In the genomic region with DNA sequence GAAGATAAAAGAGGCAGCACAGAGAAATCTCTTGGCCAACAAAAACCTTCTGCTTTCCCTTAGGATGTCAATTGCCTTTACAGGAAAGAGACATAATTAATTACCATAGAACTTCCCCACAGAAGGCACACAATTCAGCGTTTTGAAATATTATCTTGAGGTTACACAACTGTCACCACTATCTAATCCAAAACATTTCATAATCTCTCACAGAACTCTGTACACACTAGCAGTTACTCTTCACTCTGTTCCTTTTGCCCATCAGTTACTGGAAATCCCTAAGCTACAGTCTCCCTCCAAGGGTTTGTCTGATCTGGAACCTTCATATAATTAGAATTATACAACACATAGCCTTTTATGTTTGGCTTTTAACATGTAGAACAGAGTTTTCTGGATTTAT, we compare ENCODE assay signal across 1 mouse cellular context.
A peak's percentile ranks its signal among the peaks of the same experiment; 100 is the strongest.
TF ChIP-seq lines count a peak whose summit lies in the region.

No protein-coding gene starts in this region.

TF ChIP-seq in MEL, 35 proteins besides CTCF, POLR2A, EP300 and RAD21 (continued from another document):
- TF ChIP-seq MEF2A (IDR thresholded peaks at IDR 0.05; ENCODE audit: extremely low read depth, insufficient replicate concordance, low read depth, low read length, poor library complexity, severe bottlenecking), result peak; percentile 47; the same call in 1 of the 2 replicates
